Mouse (Mus musculus) heart, adult 2 months (tissue): Measurements from ENCODE around the gene Tjap1.

ENCODE experiments used
- EP300 ChIP-seq: fragments of 200-500 bp; IDR thresholded peaks from 2 replicates; pipeline ENCODE4 v1.6.1; 2011; ENCODE audit warnings: low read depth, low read length, control low read depth; ENCODE audit not compliant: insufficient read depth
- POLR2A ChIP-seq: fragments of 200-500 bp; IDR thresholded peaks from 2 replicates; pipeline ENCODE4 v1.6.1; 2011; ENCODE audit warnings: mild to moderate bottlenecking, low read depth, low read length, control low read depth; ENCODE audit not compliant: insufficient read depth

DNA sequence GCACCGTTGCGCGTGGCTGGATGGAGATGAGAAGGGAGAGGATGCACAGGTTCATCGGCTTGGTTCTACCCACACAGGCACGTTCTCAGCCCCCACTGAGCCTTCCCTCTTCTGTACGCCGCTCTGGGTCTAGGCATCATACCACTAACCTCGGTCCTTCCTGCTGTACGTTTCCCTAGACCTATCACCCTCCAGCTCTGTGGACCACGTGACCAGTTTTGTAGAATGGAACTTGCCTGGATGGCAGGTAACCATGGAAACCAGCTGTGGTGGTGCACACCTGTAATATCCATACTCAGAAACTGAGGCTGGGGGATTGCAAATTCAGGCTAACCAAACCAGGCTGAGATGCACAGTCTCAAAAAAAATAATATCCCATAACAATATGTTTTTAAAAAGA, 27.7 kb upstream of the Tjap1 start:
- TF ChIP-seq EP300 (no peak), POLR2A (no peak)
